Mouse (Mus musculus) liver, embryonic 15.5 days (tissue): ENCODE results near the gene Gm49384. TPM values are rescaled to one million over a fixed set of nuclear protein-coding genes. Genes with fewer than 3 reads are reported as not detected.
"Not testable (repeated sequence)": the region's sequence is repeated elsewhere in the genome, so short reads cannot be mapped to it uniquely, and the experiment has no call there.

Experiments used
- ATAC-seq: fragments of 200-750 bp; cut with Nextera tagmentation; 2 replicates; pipeline ENCODE4 v1.8.0; 2017; ENCODE audit warnings: moderate number of reproducible peaks, mild to moderate bottlenecking, moderate library complexity; ENCODE audit not compliant: insufficient read depth
- H3K27ac ChIP-seq: fragments of 300-500 bp; sonication (generic); replicated peaks from 2 replicates; pipeline ENCODE4 v1.5.1; 2015; ENCODE audit warnings: mild to moderate bottlenecking, inconsistent platforms
- H3K27me3 ChIP-seq: fragments of 300-500 bp; sonication (generic); 2 replicates; pipeline ENCODE4 v1.6.1; 2015; ENCODE audit warnings: mild to moderate bottlenecking, inconsistent platforms
- H3K36me3 ChIP-seq: fragments of 300-500 bp; sonication (generic); replicated peaks from 2 replicates; pipeline ENCODE4 v1.6.1; 2015; ENCODE audit warnings: moderate library complexity, mild to moderate bottlenecking, inconsistent platforms
- H3K4me1 ChIP-seq: fragments of 300-500 bp; sonication (generic); replicated peaks from 2 replicates; pipeline ENCODE4 v1.6.1; 2015; ENCODE audit warnings: inconsistent platforms
- H3K4me2 ChIP-seq: fragments of 300-500 bp; sonication (generic); 2 replicates; pipeline ENCODE4 v1.6.1; 2015; ENCODE audit warnings: moderate library complexity, mild to moderate bottlenecking, inconsistent platforms
- H3K4me3 ChIP-seq: fragments of 300-500 bp; sonication (generic); replicated peaks from 2 replicates; pipeline ENCODE4 v1.5.1; 2015; ENCODE audit warnings: mild to moderate bottlenecking, inconsistent platforms
- H3K9ac ChIP-seq: fragments of 300-500 bp; sonication (generic); 2 replicates; pipeline ENCODE4 v1.6.1; 2015; ENCODE audit warnings: moderate library complexity, mild to moderate bottlenecking, inconsistent platforms
- H3K9me3 ChIP-seq: fragments of 300-500 bp; sonication (generic); replicated peaks from 2 replicates; pipeline ENCODE4 v1.6.1; 2016; ENCODE audit warnings: inconsistent platforms
- WGBS: fragments of 180-500 bp; shearing (Covaris S2); methylation state at CpG from one replicate; pipeline ENCODE4 v1.1.7; 2015; ENCODE audit warnings: mixed read lengths; ENCODE audit not compliant: insufficient replicate concordance; 5-methylcytosine and 5-hydroxymethylcytosine counted together
- polyA plus RNA-seq: library from polyadenylated mRNA; unstranded; fragments of >200 nt; fragmentation: Nextera tagmentation; extraction: Ambion mirVana; gene quantifications from 2 replicates; pipeline ENCODE4 v1.2.1, GENCODE M21; 2015

The Gm49384 gene
- polyA plus RNA-seq, 1 experiment from 2014 or later = 17.5 TPM

GRCm38 (mm10) chr12:69166861-69167581, 37.0 kb downstream of the Gm49384 start:
- Histone ChIP-seq H3K4me3 (peak overlapping the region; percentile 98; the same call in 1 of the 2 replicates), H3K4me2 (peak overlapping the region; percentile 94; the same call in 1 of the 2 replicates), H3K4me1 (peaks cover 42% of the 10 kb centered on the region)
- WGBS = 77% methylated on average over 8 of the region's 8 CpGs
- H3K9ac ChIP-seq, H3K27me3 ChIP-seq, ATAC-seq, H3K27ac ChIP-seq, H3K9me3 ChIP-seq, H3K36me3 ChIP-seq: not testable (repeated sequence)

DNA sequence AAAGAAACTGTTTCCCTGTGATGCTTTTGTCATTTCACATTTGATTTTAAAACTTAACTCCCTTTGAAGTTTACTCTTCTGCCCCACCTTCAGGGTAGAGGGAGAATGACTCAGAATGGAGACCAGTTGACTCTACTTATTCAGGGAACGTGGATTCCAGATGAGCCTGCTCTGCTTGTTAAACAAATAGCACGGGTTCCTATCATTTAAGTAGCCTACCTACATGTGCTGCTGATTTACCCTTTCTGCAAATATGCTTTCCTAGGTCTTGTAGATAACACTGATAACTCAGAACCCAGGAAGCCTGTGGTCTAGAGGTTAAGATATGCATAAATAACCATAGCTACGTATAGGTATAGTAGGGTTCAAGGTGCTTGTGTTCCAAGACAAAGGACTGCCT, 39.2 kb downstream of the Gm49384 start:
- Histone ChIP-seq H3K9ac (no peak overlapping the region), H3K27ac (no peak overlapping the region), H3K4me1 (peaks cover 28% of the 10 kb centered on the region), H3K4me2 (no peak overlapping the region), H3K27me3 (no peaks in the 10 kb centered on the region), H3K36me3 (no peaks in the 10 kb centered on the region), H3K9me3 (no peaks in the 10 kb centered on the region), H3K4me3 (no peak overlapping the region)
- WGBS = 10% methylated on average over 3 of the region's 3 CpGs
- ATAC-seq = no peak

DNA sequence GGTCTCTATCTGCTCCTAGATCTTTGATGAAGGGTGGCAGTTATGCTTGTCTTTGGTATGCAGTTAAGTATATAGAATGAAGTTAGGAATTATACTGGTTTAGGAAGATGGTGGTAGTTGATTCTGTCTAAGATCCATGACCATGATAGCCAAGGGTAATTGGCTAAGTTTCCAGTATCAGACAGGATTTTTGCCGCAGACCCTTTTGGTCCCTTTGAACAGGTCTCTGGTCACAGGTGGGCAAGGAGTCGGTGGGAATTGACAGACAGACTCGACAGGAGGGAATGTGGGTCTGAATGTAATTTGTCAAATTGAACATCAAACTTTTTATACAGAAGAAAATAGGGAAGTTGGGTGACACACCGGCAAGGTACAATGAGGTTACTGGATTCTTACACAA, 40.5 kb downstream of the Gm49384 start:
- H3K27me3 ChIP-seq, H3K36me3 ChIP-seq, H3K9ac ChIP-seq, H3K4me3 ChIP-seq, ATAC-seq, H3K27ac ChIP-seq, H3K9me3 ChIP-seq, H3K4me2 ChIP-seq: not testable (repeated sequence)
- WGBS = 70% methylated on average over 4 of the region's 4 CpGs
- H3K4me1 ChIP-seq = peaks cover 25% of the 10 kb centered on the region

GRCm38 (mm10) chr12:69160677-69161076, 43.4 kb downstream of the Gm49384 start:
- H3K9ac ChIP-seq, H3K27me3 ChIP-seq, H3K4me3 ChIP-seq, H3K4me2 ChIP-seq, H3K9me3 ChIP-seq, H3K27ac ChIP-seq, ATAC-seq: not testable (repeated sequence)
- Histone ChIP-seq H3K36me3 (peaks cover 22% of the 10 kb centered on the region), H3K4me1 (peaks cover 34% of the 10 kb centered on the region)
- WGBS = 64% methylated on average over 2 of the region's 2 CpGs

GRCm38 (mm10) chr12:69159578-69159940, 44.5 kb downstream of the Gm49384 start:
- H3K4me1 ChIP-seq = peaks cover 25% of the 10 kb centered on the region
- no peak overlapping the region for H3K9ac ChIP-seq
- H3K9me3 ChIP-seq = no peaks in the 10 kb centered on the region
- H3K36me3 ChIP-seq = peaks cover 27% of the 10 kb centered on the region
- H3K27ac ChIP-seq = peak overlapping the region; percentile 64; the same call in 1 of the 2 replicates
- peak overlapping the region; percentile 64 for H3K4me2 ChIP-seq
- H3K27me3 ChIP-seq = no peaks in the 10 kb centered on the region
- WGBS = 2% methylated on average over 9 of the region's 9 CpGs
- peak overlapping the region; percentile 40 for H3K4me3 ChIP-seq
- no peak for ATAC-seq

DNA sequence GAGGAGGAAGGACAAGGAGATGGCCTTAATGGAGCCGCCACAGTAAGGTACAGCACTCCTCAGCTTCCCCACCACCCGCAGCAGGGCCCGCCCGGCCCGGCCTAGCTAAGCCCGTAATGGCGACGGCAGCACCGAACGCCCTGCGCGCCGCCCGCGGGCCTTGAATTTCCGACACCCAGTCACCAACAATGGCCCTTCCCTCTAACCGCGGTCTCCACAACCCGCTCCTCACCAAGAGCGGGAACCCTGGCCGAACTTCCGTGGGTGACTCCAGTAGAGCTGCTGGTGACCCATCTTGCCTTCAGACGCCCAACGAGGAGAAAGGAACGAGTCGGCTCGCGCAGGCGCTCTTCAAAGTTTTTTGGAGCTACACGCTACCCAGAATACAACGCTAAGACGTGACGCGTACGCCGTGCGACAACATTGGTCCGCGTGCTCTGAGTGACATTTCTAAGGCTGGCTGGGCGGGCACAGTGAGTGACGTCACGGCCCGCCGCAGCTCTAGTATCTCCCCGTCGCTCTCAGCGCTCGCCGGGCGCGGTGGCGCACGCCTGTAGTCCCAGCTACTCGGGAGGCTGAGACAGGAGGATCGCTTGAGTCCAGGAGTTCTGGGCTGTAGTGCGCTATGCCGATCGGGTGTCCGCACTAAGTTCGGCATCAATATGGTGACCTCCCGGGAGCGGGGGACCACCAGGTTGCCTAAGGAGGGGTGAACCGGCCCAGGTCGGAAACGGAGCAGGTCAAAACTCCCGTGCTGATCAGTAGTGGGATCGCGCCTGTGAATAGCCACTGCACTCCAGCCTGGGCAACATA, 45.1 kb downstream of the Gm49384 start, which contains the start of gene Rps29:
Gene Rps29 (minus strand): TSS at position 422 of the 813 bp plus-strand sequence.
- H3K9ac ChIP-seq = peak within 1 kb of the TSS; percentile 80
- peaks cover 27% of the 10 kb centered on the region for H3K36me3 ChIP-seq
- ATAC-seq = peak; percentile 95
- H3K4me3 ChIP-seq = peak within 1 kb of the TSS; percentile 72
- H3K27ac ChIP-seq = peak within 1 kb of the TSS; percentile 95
- not testable (repeated sequence) for H3K27me3 ChIP-seq, H3K9me3 ChIP-seq
- peaks cover 23% of the 10 kb centered on the region for H3K4me1 ChIP-seq
- WGBS = under 1% methylated on average over 59 of the region's 68 CpGs
- peak within 1 kb of the TSS; percentile 73 for H3K4me2 ChIP-seq

DNA sequence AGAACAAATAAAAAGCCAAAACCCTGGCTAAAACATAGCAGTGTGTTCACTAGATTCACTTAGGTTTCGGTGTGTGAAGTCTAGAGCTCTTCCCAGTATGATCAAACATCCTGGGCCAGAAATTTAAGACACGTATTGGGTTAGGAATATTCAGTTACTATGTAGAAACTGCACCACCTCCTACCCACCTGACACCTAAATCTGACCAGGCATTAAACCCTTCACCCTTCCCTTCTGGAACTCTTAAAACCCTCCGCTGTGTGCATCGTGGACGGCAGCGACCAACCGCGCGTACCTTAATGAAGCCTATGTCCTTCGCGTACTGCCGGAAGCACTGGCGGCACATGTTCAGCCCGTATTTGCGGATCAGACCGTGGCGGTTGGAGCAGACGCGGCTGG, 45.7 kb downstream of the Gm49384 start:
- WGBS = under 1% methylated on average over 19 of the region's 19 CpGs
- peaks cover 23% of the 10 kb centered on the region for H3K4me1 ChIP-seq

GRCm38 (mm10) chr12:69157107-69157506, 47.0 kb downstream of the Gm49384 start:
- Histone ChIP-seq H3K9ac (peak overlapping the region; percentile 80), H3K36me3 (peaks cover 27% of the 10 kb centered on the region), H3K4me3 (peak overlapping the region; percentile 72), H3K9me3 (no peaks in the 10 kb centered on the region), H3K4me2 (peak overlapping the region; percentile 73), H3K4me1 (peaks cover 23% of the 10 kb centered on the region), H3K27ac (peak overlapping the region; percentile 95), H3K27me3 (no peaks in the 10 kb centered on the region)
- WGBS = 57% methylated on average over 2 of the region's 2 CpGs
- no peak for ATAC-seq

More for the DNA sequence above, 45.7 kb downstream of the Gm49384 start:
- Histone ChIP-seq H3K27me3 (no peaks in the 10 kb centered on the region), H3K9me3 (no peaks in the 10 kb centered on the region), H3K4me2 (peak overlapping the region; percentile 73), H3K27ac (peak overlapping the region; percentile 95), H3K9ac (peak overlapping the region; percentile 80), H3K36me3 (peaks cover 27% of the 10 kb centered on the region), H3K4me3 (peak overlapping the region; percentile 72)
- ATAC-seq = no peak

GRCm38 (mm10) chr12:69156436-69156835, 47.6 kb downstream of the Gm49384 start:
- peak overlapping the region; percentile 73; the same call in 1 of the 2 replicates for H3K4me2 ChIP-seq
- H3K27ac ChIP-seq = peak overlapping the region; percentile 95
- no peak overlapping the region for H3K9ac ChIP-seq
- no peaks in the 10 kb centered on the region for H3K9me3 ChIP-seq
- ATAC-seq = no peak
- H3K4me3 ChIP-seq = no peak overlapping the region
- peaks cover 27% of the 10 kb centered on the region for H3K36me3 ChIP-seq
- H3K4me1 ChIP-seq = peaks cover 23% of the 10 kb centered on the region
- WGBS = 67% methylated on average over 4 of the region's 4 CpGs
- no peaks in the 10 kb centered on the region for H3K27me3 ChIP-seq

DNA sequence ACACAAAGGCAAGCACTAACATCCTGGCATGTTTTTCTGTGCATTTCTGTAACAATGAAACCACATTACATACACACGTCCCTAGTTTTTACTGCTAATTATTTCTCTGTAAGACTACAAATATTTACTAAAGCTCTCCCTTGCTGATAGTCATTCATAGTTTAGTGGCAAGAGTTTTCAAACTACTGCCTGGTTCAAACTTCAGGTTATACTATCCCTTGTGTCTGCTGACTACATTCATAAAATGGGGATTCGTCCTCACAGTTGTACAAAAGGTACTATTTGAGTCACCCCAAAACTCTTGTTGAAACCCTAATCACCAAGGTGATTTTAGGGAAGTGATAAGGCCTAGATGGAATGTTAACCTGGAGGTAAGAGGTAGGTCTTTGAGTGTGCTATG, 48.1 kb downstream of the Gm49384 start:
- no peak overlapping the region for H3K27ac ChIP-seq

GRCm38 (mm10) chr12:69150049-69150448, 54.0 kb downstream of the Gm49384 start:
- WGBS = 69% methylated on average over 13 of the region's 13 CpGs
- no peak overlapping the region for H3K4me3 ChIP-seq
- H3K27me3 ChIP-seq = no peaks in the 10 kb centered on the region
- H3K9ac ChIP-seq = no peak overlapping the region
- H3K4me1 ChIP-seq = no peaks in the 10 kb centered on the region
- no peak overlapping the region for H3K27ac ChIP-seq
- no peak for ATAC-seq
- no peaks in the 10 kb centered on the region for H3K36me3 ChIP-seq
- no peaks in the 10 kb centered on the region for H3K9me3 ChIP-seq
- no peak overlapping the region for H3K4me2 ChIP-seq

More for the DNA sequence above, 48.1 kb downstream of the Gm49384 start:
- Histone ChIP-seq H3K4me2 (no peak overlapping the region), H3K9me3 (no peaks in the 10 kb centered on the region), H3K9ac (no peak overlapping the region), H3K4me1 (peaks cover 23% of the 10 kb centered on the region), H3K36me3 (peaks cover 27% of the 10 kb centered on the region), H3K27me3 (no peaks in the 10 kb centered on the region), H3K4me3 (no peak overlapping the region)
- no peak for ATAC-seq
- WGBS = 67% methylated on average over 2 of the region's 2 CpGs
